Mouse (Mus musculus): Measurements from ENCODE around the gene Clns1a.

The Clns1a gene

DNA sequence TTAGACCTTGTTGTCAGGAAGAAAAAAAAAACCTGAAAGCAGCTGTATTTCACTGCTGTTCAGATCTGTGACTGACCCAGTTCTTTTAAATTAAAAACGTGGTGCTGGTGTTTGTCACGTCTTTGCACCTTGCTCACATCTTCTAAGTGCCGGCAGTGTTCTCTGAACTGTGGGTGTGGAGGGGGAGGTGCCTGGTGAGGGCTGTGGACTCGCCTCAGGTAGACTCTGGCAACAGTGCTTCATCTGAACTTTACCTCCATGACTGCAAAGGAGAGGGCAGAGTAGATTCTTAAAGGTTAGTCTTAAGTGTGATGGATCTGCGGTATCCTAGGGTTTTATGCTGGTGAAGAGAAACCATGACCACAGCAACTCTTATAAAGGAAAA lies 69.5 kb downstream of the Clns1a start:
- DNase-seq (ENCODE audit: low spot score in 2 of 2) = no peak

DNA sequence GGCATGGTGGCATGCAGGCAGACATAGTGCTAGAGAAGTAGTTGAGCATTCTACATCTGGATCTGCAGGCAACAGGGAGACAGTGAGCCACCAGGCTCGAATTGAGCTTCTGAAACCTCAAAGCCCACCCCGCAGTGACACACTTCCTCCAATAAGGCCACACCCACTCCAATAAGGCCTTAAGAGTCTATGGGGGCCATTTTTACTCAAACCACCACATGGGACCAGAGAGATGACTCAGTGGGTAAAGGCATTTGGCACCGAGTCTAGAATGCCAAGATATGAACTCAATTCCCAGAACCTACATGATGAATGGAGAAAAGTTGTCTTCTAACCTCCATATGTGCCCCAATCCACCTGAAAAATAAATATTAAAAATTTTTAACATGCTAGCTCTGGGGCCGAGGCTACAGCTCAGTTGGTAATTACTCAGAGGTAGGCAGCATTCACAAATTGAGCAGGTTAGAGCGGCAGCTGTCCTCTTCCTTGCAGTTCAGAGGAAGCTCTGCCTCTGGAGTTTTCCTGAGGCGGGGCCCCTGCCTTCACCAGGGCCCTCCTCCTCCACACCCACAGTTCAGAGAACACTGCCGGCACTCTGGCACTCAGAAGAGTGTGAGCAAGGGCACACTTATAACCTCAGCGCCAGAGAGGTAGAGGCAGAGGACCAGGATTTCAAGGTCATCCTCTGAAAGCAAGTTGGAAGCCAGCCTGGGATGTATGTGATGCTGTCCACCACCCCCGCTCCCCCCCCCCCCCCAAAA lies 70.2 kb downstream of the Clns1a start:
- DNase-seq (ENCODE audit: low spot score in 2 of 2) = no peak

DNA sequence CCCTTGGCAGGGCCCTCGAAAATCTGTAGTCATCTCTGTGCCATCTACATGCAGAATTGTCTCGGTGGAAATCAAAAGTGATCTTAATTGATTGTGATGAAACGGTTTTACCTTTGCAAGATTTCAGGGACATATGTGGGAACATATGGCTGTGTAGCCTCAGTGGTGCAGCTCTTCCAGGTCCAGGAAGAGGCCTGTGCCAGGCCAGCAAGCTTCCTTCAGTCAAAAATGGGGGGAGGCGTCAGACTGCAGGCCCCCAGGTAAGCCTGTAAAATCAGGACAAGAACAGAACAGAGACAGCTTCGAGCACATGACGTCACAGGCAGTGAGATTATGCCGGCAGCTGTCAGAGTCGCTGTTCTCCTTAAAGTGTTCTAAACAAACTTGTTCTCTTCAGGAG lies 71.4 kb downstream of the Clns1a start:
- no peak for DNase-seq (ENCODE audit: low spot score in 2 of 2)

DNA sequence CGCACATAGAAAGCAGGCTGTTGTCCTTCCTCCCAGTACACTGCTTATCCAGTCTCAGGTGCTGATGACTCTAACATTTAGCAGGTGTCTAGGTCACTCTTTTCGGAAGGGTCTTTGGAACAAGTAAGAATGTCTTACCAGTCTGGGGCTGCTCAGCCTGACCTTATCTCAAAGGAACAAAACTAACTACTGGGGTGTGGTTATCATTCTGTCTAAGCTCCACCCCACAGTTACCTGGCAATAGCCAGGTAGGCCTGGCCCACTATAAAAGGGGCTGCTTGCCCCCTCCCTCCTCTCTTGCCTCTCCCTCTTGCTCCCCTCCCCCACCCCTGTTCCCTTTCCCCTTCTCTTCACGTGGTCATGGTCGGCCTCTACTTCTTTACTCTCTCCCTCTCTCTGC lies 72.6 kb downstream of the Clns1a start:
- no peak for DNase-seq (ENCODE audit: low spot score in 2 of 2)

Data from cerebellum, postnatal 4 days (tissue).